Mouse (Mus musculus): Measurements from ENCODE around the gene Clec11a.

GRCm38 (mm10) chr7:44287760-44288159 lies 18.9 kb downstream of the Clec11a start:
- TF ChIP-seq CTCF (IDR thresholded peaks at IDR 0.05; ENCODE audit: low read depth) (no peak), EP300 (IDR thresholded peaks at IDR 0.05; ENCODE audit: low read depth) (no peak)

All from liver, embryonic 14.5 days (tissue).